Mouse (Mus musculus): Measurements from ENCODE around the gene Bsn. TPM values are rescaled to one million over a fixed set of nuclear protein-coding genes. Genes with fewer than 3 reads are reported as not detected.

Gene Bsn
- polyA plus RNA-seq, 1 experiment from 2014 or later, result 0.09 TPM

DNA sequence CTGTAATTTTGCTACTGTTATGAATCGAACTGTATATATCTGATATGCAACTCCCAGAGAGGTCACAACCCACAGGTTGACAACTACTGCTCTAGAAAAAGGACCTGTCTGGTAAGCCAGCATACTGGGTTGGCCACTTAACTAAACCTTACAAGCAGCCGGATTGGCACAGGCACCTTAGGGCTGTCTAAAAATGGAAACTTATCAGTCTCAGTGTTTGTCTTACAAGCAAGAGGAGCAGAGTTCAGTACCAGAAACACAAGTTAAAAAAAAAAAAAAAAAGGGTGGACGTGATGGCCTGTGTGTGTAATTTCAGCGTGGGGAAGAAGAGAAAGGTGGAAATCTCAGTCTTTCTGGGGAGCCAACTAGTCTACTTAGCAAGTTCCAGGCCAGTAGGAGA lies 118.4 kb downstream of the Bsn start:
- no peaks in the 10 kb centered on the region for H3K9me3 ChIP-seq (ENCODE audit: control insufficient read depth, low read length)
- H3K27ac ChIP-seq (replicated peaks in 1 of 2; ENCODE audit: control insufficient read depth in 1 of 2, insufficient read depth in 1 of 2, low read depth in 2 of 2, low read length in 2 of 2), result peak overlapping the region; percentile 80 to 91
- H3K9ac ChIP-seq (ENCODE audit: low read length), result 0 out of 2 replicates have a peak overlapping the region, but pooled peaks have one; percentile 38
- ATAC-seq (ENCODE audit: insufficient number of reproducible peaks, insufficient read depth, low FRiP score, low read depth), result no peak
- peaks cover 31% of the 10 kb centered on the region for H3K36me3 ChIP-seq (ENCODE audit: control insufficient read depth, insufficient read depth, low read length)
- no peaks in the 10 kb centered on the region for H3K27me3 ChIP-seq (ENCODE audit: control insufficient read depth, insufficient read depth, low read length)
- no peak overlapping the region for H3K4me3 ChIP-seq (ENCODE audit: control insufficient read depth in 1 of 2, insufficient read depth in 1 of 2, low read depth in 1 of 2, low read length in 2 of 2)
- H3K4me2 ChIP-seq (ENCODE audit: low read length), result peak overlapping the region; percentile 21; the same call in 1 of the 2 replicates
- peaks cover 15 to 28% of the 10 kb centered on the region in 2 experiments for H3K4me1 ChIP-seq (ENCODE audit: control insufficient read depth in 2 of 2, insufficient read depth in 2 of 2, low read length in 2 of 2)
- 28% methylated on average over 4 of the region's 4 CpGs for WGBS

DNA sequence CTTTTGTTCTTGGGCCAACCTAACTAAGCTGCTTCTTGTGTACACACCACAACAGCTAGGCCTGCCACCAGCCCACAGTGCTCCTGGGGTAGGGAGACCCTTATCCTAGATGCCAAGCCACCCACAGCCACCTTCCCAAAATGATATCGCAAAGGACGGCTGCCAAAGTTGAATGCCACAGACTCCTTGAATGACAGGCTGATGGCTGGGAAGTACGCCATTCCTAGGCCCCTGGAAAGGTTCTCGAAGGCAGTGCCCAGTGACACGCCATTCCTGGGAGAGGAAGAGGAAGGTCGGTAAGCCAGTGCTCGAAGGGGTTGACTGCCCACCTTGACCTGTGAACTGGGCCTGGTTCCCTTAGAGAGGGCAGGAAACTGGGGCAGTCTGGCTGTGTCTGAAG lies 120.7 kb downstream of the Bsn start:
- no peak overlapping the region for H3K27ac ChIP-seq (replicated peaks in 1 of 2; ENCODE audit: control insufficient read depth in 1 of 2, insufficient read depth in 1 of 2, low read depth in 2 of 2, low read length in 2 of 2)
- 81% methylated on average over 7 of the region's 7 CpGs for WGBS

DNA sequence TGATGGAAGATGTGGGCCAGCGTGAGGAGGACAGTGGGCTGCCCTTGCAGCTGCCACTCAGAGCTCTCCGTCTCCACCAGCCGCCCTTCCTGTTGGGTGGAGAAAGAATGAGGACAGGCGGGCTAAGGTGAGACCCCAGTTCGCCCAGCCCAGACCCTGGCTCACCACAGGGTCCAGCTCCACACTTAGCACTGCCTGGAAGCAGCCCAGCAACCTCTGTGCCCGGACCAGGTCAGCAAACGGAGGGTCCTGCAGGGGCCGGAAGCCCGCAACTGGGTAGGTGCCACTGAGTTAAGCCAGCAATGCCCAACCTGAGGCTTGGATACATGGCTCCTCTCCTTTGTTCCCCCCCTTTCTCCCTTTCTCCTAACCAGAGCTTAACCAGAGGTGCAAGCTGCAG lies 121.2 kb downstream of the Bsn start:
- H3K9me3 ChIP-seq (ENCODE audit: control insufficient read depth, low read length), result no peaks in the 10 kb centered on the region
- WGBS, result 83% methylated on average over 9 of the region's 9 CpGs
- H3K27ac ChIP-seq (replicated peaks in 1 of 2; ENCODE audit: control insufficient read depth in 1 of 2, insufficient read depth in 1 of 2, low read depth in 2 of 2, low read length in 2 of 2), result no peak overlapping the region
- no peak for ATAC-seq (ENCODE audit: insufficient number of reproducible peaks, insufficient read depth, low FRiP score, low read depth)
- no peaks in the 10 kb centered on the region for H3K27me3 ChIP-seq (ENCODE audit: control insufficient read depth, insufficient read depth, low read length)
- no peak overlapping the region for H3K9ac ChIP-seq (ENCODE audit: low read length)
- peaks cover 49% of the 10 kb centered on the region for H3K36me3 ChIP-seq (ENCODE audit: control insufficient read depth, insufficient read depth, low read length)
- H3K4me1 ChIP-seq (ENCODE audit: control insufficient read depth in 2 of 2, insufficient read depth in 2 of 2, low read length in 2 of 2), result peaks cover 15 to 27% of the 10 kb centered on the region in 2 experiments
- no peak overlapping the region for H3K4me3 ChIP-seq (ENCODE audit: control insufficient read depth in 1 of 2, insufficient read depth in 1 of 2, low read depth in 1 of 2, low read length in 2 of 2)
- H3K4me2 ChIP-seq (ENCODE audit: low read length), result no peak overlapping the region

More for the DNA sequence above, 120.7 kb downstream of the Bsn start:
- Histone ChIP-seq H3K4me1 (ENCODE audit: control insufficient read depth in 2 of 2, insufficient read depth in 2 of 2, low read length in 2 of 2) (peaks cover 15 to 28% of the 10 kb centered on the region in 2 experiments), H3K4me3 (ENCODE audit: control insufficient read depth in 1 of 2, insufficient read depth in 1 of 2, low read depth in 1 of 2, low read length in 2 of 2) (no peak overlapping the region), H3K27me3 (ENCODE audit: control insufficient read depth, insufficient read depth, low read length) (no peaks in the 10 kb centered on the region), H3K9me3 (ENCODE audit: control insufficient read depth, low read length) (no peaks in the 10 kb centered on the region), H3K4me2 (ENCODE audit: low read length) (no peak overlapping the region), H3K9ac (ENCODE audit: low read length) (no peak overlapping the region), H3K36me3 (ENCODE audit: control insufficient read depth, insufficient read depth, low read length) (peaks cover 44% of the 10 kb centered on the region)
- no peak for ATAC-seq (ENCODE audit: insufficient number of reproducible peaks, insufficient read depth, low FRiP score, low read depth)

DNA sequence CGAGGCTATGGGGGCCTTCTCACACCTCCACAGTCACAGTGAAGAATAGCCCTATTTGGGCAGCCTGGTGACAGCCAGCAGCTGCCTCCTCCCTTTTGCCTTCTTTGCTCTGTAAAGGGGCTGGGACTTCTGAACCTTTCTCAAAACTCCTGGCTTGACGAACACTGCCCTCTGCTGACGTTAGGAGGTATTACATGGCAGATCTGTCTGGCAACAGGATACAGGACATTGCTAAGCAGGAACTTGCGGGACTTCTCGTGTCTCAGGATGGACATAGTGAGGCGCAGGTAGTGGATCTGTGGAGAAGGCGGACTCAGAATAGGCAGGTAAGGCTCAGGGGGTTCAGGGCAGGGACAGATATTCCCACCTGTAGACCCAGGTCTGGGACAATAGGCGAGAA lies 122.3 kb downstream of the Bsn start:
- H3K27me3 ChIP-seq (ENCODE audit: control insufficient read depth, insufficient read depth, low read length), result no peaks in the 10 kb centered on the region
- H3K36me3 ChIP-seq (ENCODE audit: control insufficient read depth, insufficient read depth, low read length), result peaks cover 60% of the 10 kb centered on the region
- peaks cover 11 to 16% of the 10 kb centered on the region in 2 experiments for H3K4me1 ChIP-seq (ENCODE audit: control insufficient read depth in 2 of 2, insufficient read depth in 2 of 2, low read length in 2 of 2)
- 21% methylated on average over 8 of the region's 8 CpGs for WGBS
- H3K4me3 ChIP-seq (ENCODE audit: control insufficient read depth in 1 of 2, insufficient read depth in 1 of 2, low read depth in 1 of 2, low read length in 2 of 2), result no peak overlapping the region
- no peak overlapping the region; the same call in 1 of the 2 replicates for H3K9ac ChIP-seq (ENCODE audit: low read length)
- H3K9me3 ChIP-seq (ENCODE audit: control insufficient read depth, low read length), result no peaks in the 10 kb centered on the region
- no peak overlapping the region for H3K27ac ChIP-seq (replicated peaks in 1 of 2; ENCODE audit: control insufficient read depth in 1 of 2, insufficient read depth in 1 of 2, low read depth in 2 of 2, low read length in 2 of 2)
- no peak for ATAC-seq (ENCODE audit: insufficient number of reproducible peaks, insufficient read depth, low FRiP score, low read depth)
- H3K4me2 ChIP-seq (ENCODE audit: low read length), result no peak overlapping the region

DNA sequence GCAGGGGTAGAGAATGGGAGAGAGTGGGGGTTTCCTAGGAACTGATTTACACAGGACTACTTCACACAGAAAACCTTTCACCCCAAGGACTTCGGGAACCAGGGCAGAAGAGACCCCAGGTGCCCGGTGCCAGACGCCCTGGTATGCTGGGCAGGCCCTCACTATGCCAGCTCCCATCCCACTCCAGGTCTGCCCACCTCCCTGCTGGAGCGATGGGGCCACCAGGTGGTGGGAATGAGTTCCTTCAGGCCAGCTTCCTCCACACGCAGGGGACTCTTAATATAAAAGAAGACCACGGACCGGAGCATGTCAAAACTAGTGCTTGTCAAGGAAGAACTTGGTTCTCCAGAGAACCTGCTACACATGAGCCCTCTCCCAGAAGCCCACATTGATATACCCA lies 123.0 kb downstream of the Bsn start:
- no peak overlapping the region for H3K4me3 ChIP-seq (ENCODE audit: control insufficient read depth in 1 of 2, insufficient read depth in 1 of 2, low read depth in 1 of 2, low read length in 2 of 2)
- peaks cover 7 to 10% of the 10 kb centered on the region in 2 experiments for H3K4me1 ChIP-seq (ENCODE audit: control insufficient read depth in 2 of 2, insufficient read depth in 2 of 2, low read length in 2 of 2)

DNA sequence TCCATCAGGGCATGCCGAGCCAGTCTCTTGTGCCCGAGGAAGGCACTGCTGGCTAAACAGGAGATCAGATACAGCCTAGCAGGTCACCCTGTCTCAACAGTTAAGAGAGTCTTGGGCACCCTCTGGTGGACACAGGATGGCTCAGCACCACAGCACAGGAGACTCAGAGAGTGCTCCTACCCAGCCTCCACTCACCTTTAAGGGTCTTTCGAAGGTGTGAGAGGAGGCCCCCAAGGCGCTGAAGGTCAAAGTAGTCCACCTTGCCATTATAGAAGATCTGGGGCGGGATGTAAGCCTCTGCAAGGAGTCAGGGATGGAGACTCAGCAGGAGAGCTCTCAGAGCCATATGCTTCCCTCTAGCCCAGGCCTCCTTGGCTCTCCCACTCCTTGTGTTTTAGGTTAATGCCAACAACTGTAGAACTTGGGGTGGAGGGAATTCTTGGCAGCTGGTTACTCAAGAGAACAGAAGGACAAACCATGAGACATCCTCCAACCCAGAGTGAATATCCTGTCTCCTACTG lies 124.6 kb downstream of the Bsn start:
- peaks cover 0 to 4% of the 10 kb centered on the region in 2 experiments; a peak in 1 of 4 replicates for H3K4me1 ChIP-seq (ENCODE audit: control insufficient read depth in 2 of 2, insufficient read depth in 2 of 2, low read length in 2 of 2)
- no peak overlapping the region for H3K4me2 ChIP-seq (ENCODE audit: low read length)
- H3K27me3 ChIP-seq (ENCODE audit: control insufficient read depth, insufficient read depth, low read length), result no peaks in the 10 kb centered on the region
- H3K27ac ChIP-seq (replicated peaks in 1 of 2; ENCODE audit: control insufficient read depth in 1 of 2, insufficient read depth in 1 of 2, low read depth in 2 of 2, low read length in 2 of 2), result no peak overlapping the region
- no peaks in the 10 kb centered on the region for H3K9me3 ChIP-seq (ENCODE audit: control insufficient read depth, low read length)
- no peak overlapping the region for H3K4me3 ChIP-seq (ENCODE audit: control insufficient read depth in 1 of 2, insufficient read depth in 1 of 2, low read depth in 1 of 2, low read length in 2 of 2)
- peaks cover 74% of the 10 kb centered on the region for H3K36me3 ChIP-seq (ENCODE audit: control insufficient read depth, insufficient read depth, low read length)
- 21% methylated on average over 5 of the region's 5 CpGs for WGBS
- H3K9ac ChIP-seq (ENCODE audit: low read length), result no peak overlapping the region
- ATAC-seq (ENCODE audit: insufficient number of reproducible peaks, insufficient read depth, low FRiP score, low read depth), result no peak

More for the DNA sequence above, 123.0 kb downstream of the Bsn start:
- ATAC-seq (ENCODE audit: insufficient number of reproducible peaks, insufficient read depth, low FRiP score, low read depth), result no peak
- Histone ChIP-seq H3K36me3 (ENCODE audit: control insufficient read depth, insufficient read depth, low read length) (peaks cover 67% of the 10 kb centered on the region), H3K4me2 (ENCODE audit: low read length) (no peak overlapping the region), H3K27ac (replicated peaks in 1 of 2; ENCODE audit: control insufficient read depth in 1 of 2, insufficient read depth in 1 of 2, low read depth in 2 of 2, low read length in 2 of 2) (no peak overlapping the region), H3K9ac (ENCODE audit: low read length) (no peak overlapping the region), H3K9me3 (ENCODE audit: control insufficient read depth, low read length) (no peaks in the 10 kb centered on the region), H3K27me3 (ENCODE audit: control insufficient read depth, insufficient read depth, low read length) (no peaks in the 10 kb centered on the region)
- WGBS, result 76% methylated on average over 7 of the region's 7 CpGs

DNA sequence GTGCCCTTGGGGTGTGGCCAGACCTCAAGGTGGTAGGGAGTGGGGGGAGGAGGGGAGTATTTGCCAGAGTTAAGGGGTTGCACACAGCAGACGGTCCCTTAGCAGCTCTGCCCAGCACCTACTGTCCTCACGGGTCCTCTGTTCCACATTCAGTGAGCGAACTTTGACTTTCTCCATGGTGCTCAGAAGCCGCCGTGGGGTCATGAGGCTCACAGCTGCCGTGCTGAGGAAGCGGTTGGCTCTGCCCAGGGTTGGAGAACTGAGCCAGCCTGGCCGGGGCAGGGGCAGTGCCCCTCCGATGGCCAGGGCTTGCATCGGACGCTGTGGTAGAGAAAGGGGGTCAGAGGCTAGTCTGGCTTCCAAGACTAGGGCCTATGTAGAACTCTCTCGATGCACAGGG lies 126.8 kb downstream of the Bsn start:
- Histone ChIP-seq H3K9ac (ENCODE audit: low read length) (no peak overlapping the region), H3K4me3 (ENCODE audit: control insufficient read depth in 1 of 2, insufficient read depth in 1 of 2, low read depth in 1 of 2, low read length in 2 of 2) (no peak overlapping the region), H3K9me3 (ENCODE audit: control insufficient read depth, low read length) (no peaks in the 10 kb centered on the region), H3K4me2 (ENCODE audit: low read length) (no peak overlapping the region), H3K4me1 (ENCODE audit: control insufficient read depth in 2 of 2, insufficient read depth in 2 of 2, low read length in 2 of 2) (peaks cover 0 to 8% of the 10 kb centered on the region in 2 experiments; a peak in 3 of 4 replicates), H3K27me3 (ENCODE audit: control insufficient read depth, insufficient read depth, low read length) (no peaks in the 10 kb centered on the region), H3K36me3 (ENCODE audit: control insufficient read depth, insufficient read depth, low read length) (peaks cover 78% of the 10 kb centered on the region), H3K27ac (replicated peaks in 1 of 2; ENCODE audit: control insufficient read depth in 1 of 2, insufficient read depth in 1 of 2, low read depth in 2 of 2, low read length in 2 of 2) (no peak overlapping the region)
- ATAC-seq (ENCODE audit: insufficient number of reproducible peaks, insufficient read depth, low FRiP score, low read depth), result no peak
- 87% methylated on average over 12 of the region's 12 CpGs for WGBS

DNA sequence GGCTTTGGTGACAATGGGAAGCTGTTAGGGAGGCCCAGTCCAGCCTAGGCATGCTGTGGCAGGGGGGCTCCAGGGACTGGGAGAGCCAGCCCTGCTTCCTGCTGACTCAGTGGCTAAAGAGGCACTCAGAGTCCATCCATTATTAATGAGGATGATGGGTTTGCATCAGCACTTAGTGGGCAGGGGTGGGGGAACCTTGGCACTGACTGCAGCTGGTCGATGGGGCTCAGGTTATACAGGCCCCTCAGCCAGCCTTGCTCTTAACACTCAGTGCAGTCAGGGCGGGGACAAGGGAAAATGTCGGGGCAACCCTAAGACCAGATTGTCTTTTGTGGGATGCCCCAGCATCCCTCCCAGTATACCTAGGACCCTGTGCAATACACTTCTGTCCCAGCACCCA lies 128.0 kb downstream of the Bsn start:
- Histone ChIP-seq H3K9me3 (ENCODE audit: control insufficient read depth, low read length) (no peaks in the 10 kb centered on the region), H3K36me3 (ENCODE audit: control insufficient read depth, insufficient read depth, low read length) (peaks cover 91% of the 10 kb centered on the region), H3K9ac (ENCODE audit: low read length) (no peak overlapping the region), H3K4me2 (ENCODE audit: low read length) (no peak overlapping the region), H3K27me3 (ENCODE audit: control insufficient read depth, insufficient read depth, low read length) (no peaks in the 10 kb centered on the region), H3K4me3 (ENCODE audit: control insufficient read depth in 1 of 2, insufficient read depth in 1 of 2, low read depth in 1 of 2, low read length in 2 of 2) (no peak overlapping the region), H3K27ac (replicated peaks in 1 of 2; ENCODE audit: control insufficient read depth in 1 of 2, insufficient read depth in 1 of 2, low read depth in 2 of 2, low read length in 2 of 2) (no peak overlapping the region), H3K4me1 (ENCODE audit: control insufficient read depth in 2 of 2, insufficient read depth in 2 of 2, low read length in 2 of 2) (peaks cover 0 to 4% of the 10 kb centered on the region in 2 experiments; a peak in 2 of 4 replicates)
- WGBS, result 85% methylated on average over 3 of the region's 3 CpGs
- ATAC-seq (ENCODE audit: insufficient number of reproducible peaks, insufficient read depth, low FRiP score, low read depth), result no peak
